Mouse (Mus musculus) kidney, embryonic 14.5 days (tissue): Measurements from ENCODE around the gene Cpne9. TPM values are rescaled to one million over a fixed set of nuclear protein-coding genes. Genes with fewer than 3 reads are reported as not detected.
"Not testable (repeated sequence)": the region's sequence is repeated elsewhere in the genome, so short reads cannot be mapped to it uniquely, and the experiment has no call there.

Experiments used
- ATAC-seq: fragments of 200-750 bp; cut with Nextera tagmentation; 2 replicates; pipeline ENCODE4 v1.8.0; 2017; ENCODE audit warnings: moderate number of reproducible peaks, mild to moderate bottlenecking, moderate TSS enrichment, moderate library complexity; ENCODE audit not compliant: low FRiP score, low TSS enrichment
- H3K27ac ChIP-seq: fragments of 300-500 bp; sonication (generic); 2 replicates; pipeline ENCODE4 v1.5.1; 2014; ENCODE audit warnings: low read depth, mild to moderate bottlenecking, low read length, moderate library complexity, mixed read lengths
- H3K27me3 ChIP-seq: fragments of 300-500 bp; sonication (generic); 2 replicates; pipeline ENCODE4 v1.6.1; 2014; ENCODE audit warnings: mild to moderate bottlenecking, low read length; ENCODE audit not compliant: control insufficient read depth, insufficient read depth
- H3K36me3 ChIP-seq: fragments of 300-500 bp; sonication (generic); 2 replicates; pipeline ENCODE4 v1.6.1; 2014; ENCODE audit warnings: low read length, mixed read lengths; ENCODE audit not compliant: control insufficient read depth, insufficient read depth
- H3K4me1 ChIP-seq: fragments of 300-500 bp; sonication (generic); 2 replicates; pipeline ENCODE4 v1.6.1; 2014; ENCODE audit warnings: low read length, mixed read lengths; ENCODE audit not compliant: control insufficient read depth, insufficient read depth
- H3K4me2 ChIP-seq: fragments of 300-500 bp; sonication (generic); replicated peaks from 2 replicates; pipeline ENCODE4 v1.6.1; 2014; ENCODE audit warnings: low read depth, mild to moderate bottlenecking, low read length
- H3K4me3 ChIP-seq: fragments of 300-500 bp; sonication (generic); 2 replicates; pipeline ENCODE4 v1.5.1; 2014; ENCODE audit warnings: mild to moderate bottlenecking, low read length
- H3K9ac ChIP-seq: fragments of 300-500 bp; sonication (generic); 2 replicates; pipeline ENCODE4 v1.6.1; 2014; ENCODE audit warnings: low read depth, mild to moderate bottlenecking, low read length, moderate library complexity
- H3K9me3 ChIP-seq: fragments of 300-500 bp; sonication (generic); 2 replicates; pipeline ENCODE4 v1.6.1; 2016; ENCODE audit warnings: low read length; ENCODE audit not compliant: control insufficient read depth
- WGBS: fragments of 180-500 bp; shearing (Covaris S2); extraction: QIAGEN DNeasy Blood & Tissue Kit; methylation state at CpG from one replicate; pipeline ENCODE4 v1.1.7; 2014; 5-methylcytosine and 5-hydroxymethylcytosine counted together
- polyA plus RNA-seq: library from polyadenylated mRNA; unstranded; fragments of >200 nt; fragmentation: Nextera tagmentation; extraction: Ambion mirVana; gene quantifications from 2 replicates; pipeline ENCODE4 v1.2.1, GENCODE M21; 2014

Cpne9 gene
- polyA plus RNA-seq, 1 experiment from 2014 or later = 0.23 TPM

GRCm38 (mm10) chr6:113329396-113329795, 47.3 kb downstream of the Cpne9 start:
- no peaks in the 10 kb centered on the region for H3K9me3 ChIP-seq
- 96% methylated on average over 1 of the region's 1 CpGs for WGBS
- no peak overlapping the region for H3K27ac ChIP-seq
- no peak overlapping the region for H3K9ac ChIP-seq
- no peak for ATAC-seq
- H3K4me1 ChIP-seq = peaks cover 3% of the 10 kb centered on the region; the same call in 1 of the 2 replicates
- H3K4me3 ChIP-seq = no peak overlapping the region
- H3K36me3 ChIP-seq = peaks cover 40% of the 10 kb centered on the region
- H3K4me2 ChIP-seq = no peak overlapping the region
- H3K27me3 ChIP-seq = no peaks in the 10 kb centered on the region

- no peaks in the 10 kb centered on the region for H3K9me3 ChIP-seq
- H3K4me2 ChIP-seq = no peak overlapping the region
- peaks cover 5% of the 10 kb centered on the region; the same call in 1 of the 2 replicates for H3K4me1 ChIP-seq
- H3K36me3 ChIP-seq = peaks cover 40% of the 10 kb centered on the region
- no peak overlapping the region for H3K27ac ChIP-seq
- H3K27me3 ChIP-seq = no peaks in the 10 kb centered on the region
- ATAC-seq = no peak
- no peak overlapping the region for H3K9ac ChIP-seq
- H3K4me3 ChIP-seq = no peak overlapping the region
- WGBS = 51% methylated on average over 2 of the region's 2 CpGs
Observed at GRCm38 (mm10) chr6:113330547-113330946, 48.4 kb downstream of the Cpne9 start.

- no peak overlapping the region for H3K4me2 ChIP-seq
- no peaks in the 10 kb centered on the region for H3K27me3 ChIP-seq
- no peak overlapping the region for H3K4me3 ChIP-seq
- no peak overlapping the region for H3K9ac ChIP-seq
- no peak overlapping the region for H3K27ac ChIP-seq
- H3K36me3 ChIP-seq = peaks cover 49% of the 10 kb centered on the region
- WGBS = 91% methylated on average over 11 of the region's 11 CpGs
- peaks cover 5% of the 10 kb centered on the region; the same call in 1 of the 2 replicates for H3K4me1 ChIP-seq
- no peak for ATAC-seq
- H3K9me3 ChIP-seq = no peaks in the 10 kb centered on the region
Observed at GRCm38 (mm10) chr6:113331721-113332120, 49.6 kb downstream of the Cpne9 start.

GRCm38 (mm10) chr6:113332734-113333133, 50.6 kb downstream of the Cpne9 start:
- H3K4me2 ChIP-seq, H3K27me3 ChIP-seq, H3K9me3 ChIP-seq, H3K9ac ChIP-seq, H3K4me3 ChIP-seq, H3K4me1 ChIP-seq, ATAC-seq: not testable (repeated sequence)
- WGBS = 77% methylated on average over 6 of the region's 6 CpGs
- Histone ChIP-seq H3K27ac (peak overlapping the region; percentile 66; the same call in 1 of the 2 replicates), H3K36me3 (peaks cover 58% of the 10 kb centered on the region)

GRCm38 (mm10) chr6:113333137-113333950, 51.2 kb downstream of the Cpne9 start:
- H3K36me3 ChIP-seq = peaks cover 64% of the 10 kb centered on the region
- H3K9me3 ChIP-seq = no peaks in the 10 kb centered on the region
- H3K4me3 ChIP-seq = no peak overlapping the region
- 57% methylated on average over 14 of the region's 14 CpGs for WGBS
- peak overlapping the region; percentile 66; the same call in 1 of the 2 replicates for H3K27ac ChIP-seq
- peaks cover 5% of the 10 kb centered on the region; the same call in 1 of the 2 replicates for H3K4me1 ChIP-seq
- H3K27me3 ChIP-seq = no peaks in the 10 kb centered on the region
- H3K4me2 ChIP-seq = no peak overlapping the region
- no peak overlapping the region for H3K9ac ChIP-seq
- ATAC-seq = peak; percentile 79

GRCm38 (mm10) chr6:113334216-113334615, 52.1 kb downstream of the Cpne9 start:
- peaks cover 5% of the 10 kb centered on the region; the same call in 1 of the 2 replicates for H3K4me1 ChIP-seq
- H3K4me2 ChIP-seq = no peak overlapping the region
- no peaks in the 10 kb centered on the region for H3K9me3 ChIP-seq
- no peak overlapping the region for H3K4me3 ChIP-seq
- H3K27ac ChIP-seq = no peak overlapping the region
- peaks cover 69% of the 10 kb centered on the region for H3K36me3 ChIP-seq
- no peak for ATAC-seq
- 59% methylated on average over 6 of the region's 6 CpGs for WGBS
- H3K27me3 ChIP-seq = no peaks in the 10 kb centered on the region
- 0 out of 2 replicates have a peak overlapping the region, but pooled peaks have one; percentile 7 for H3K9ac ChIP-seq

- Histone ChIP-seq H3K27ac (no peak overlapping the region), H3K4me3 (no peak overlapping the region), H3K36me3 (peaks cover 66% of the 10 kb centered on the region), H3K27me3 (no peaks in the 10 kb centered on the region), H3K4me2 (no peak overlapping the region), H3K9me3 (no peaks in the 10 kb centered on the region), H3K9ac (no peak overlapping the region), H3K4me1 (peaks cover 17% of the 10 kb centered on the region)
- WGBS = 71% methylated on average over 8 of the region's 8 CpGs
- no peak for ATAC-seq
Observed at GRCm38 (mm10) chr6:113336852-113337620, 54.9 kb downstream of the Cpne9 start.

GRCm38 (mm10) chr6:113341574-113341973, 59.5 kb downstream of the Cpne9 start:
- H3K4me2 ChIP-seq = peak overlapping the region; percentile 70
- ATAC-seq = no peak
- peak overlapping the region; percentile 65; the same call in 1 of the 2 replicates for H3K27ac ChIP-seq
- H3K9me3 ChIP-seq = no peaks in the 10 kb centered on the region
- peaks cover 23% of the 10 kb centered on the region for H3K4me1 ChIP-seq
- H3K9ac ChIP-seq = peak overlapping the region; percentile 12; the same call in 1 of the 2 replicates
- 0 out of 2 replicates have a peak overlapping the region, but pooled peaks have one; percentile 2 for H3K4me3 ChIP-seq
- 53% methylated on average over 6 of the region's 6 CpGs for WGBS
- H3K27me3 ChIP-seq = no peaks in the 10 kb centered on the region
- H3K36me3 ChIP-seq = peaks cover 37% of the 10 kb centered on the region
